Comparison of ENCODE assay signal across 7 mouse cellular contexts in genomic region chr8:71789031-71789460, GRCm38 (mm10).
DNase-seq lines count a peak whose midpoint lies in the region; ATAC-seq and TF ChIP-seq lines count a peak whose summit lies in the region.
"Not testable (repeated sequence)": the region's sequence is repeated elsewhere in the genome, so short reads cannot be mapped to it uniquely, and the experiment has no call there.

No protein-coding gene starts in this region.

- H3K4me1 ChIP-seq in heart, embryonic 12.5 days (replicated peaks); megakaryocyte, embryonic 14.5 days: not testable (repeated sequence)

- H3K36me3 ChIP-seq in heart, embryonic 12.5 days; megakaryocyte, embryonic 14.5 days (replicated peaks; ENCODE audit: low read length): not testable (repeated sequence)

- not testable (repeated sequence) for H3K4me3 ChIP-seq in heart, embryonic 12.5 days
- peak overlapping the region; percentile 32; the same call in 1 of the 2 replicates for H3K4me3 ChIP-seq in left cerebral cortex, adult 2 months
- peak overlapping the region; percentile 86 for H3K4me3 ChIP-seq in megakaryocyte, embryonic 14.5 days (replicated peaks)

- peak; percentile 34 to 81 for DNase-seq in adrenal gland, adult (ENCODE audit: inconsistent age in 2 of 2, low spot score in 1 of 2)
- DNase-seq in induced T-regulatory cell, adult 2 months (ENCODE audit: low read depth) = peak; percentile 48
- DNase-seq in left cerebral cortex, adult 2 months (ENCODE audit: extremely low spot score in 1 of 2, low spot score in 2 of 2) = not testable (repeated sequence)

- H3K27me3 ChIP-seq in heart, embryonic 12.5 days (replicated peaks); megakaryocyte, embryonic 14.5 days (replicated peaks): not testable (repeated sequence)

- H3K9ac ChIP-seq in heart, embryonic 12.5 days = not testable (repeated sequence)

- ATAC-seq in erythroid progenitor cell, adult 5-6 weeks (replicated peaks; ENCODE audit: low FRiP score, poor library complexity, severe bottlenecking) = peak; percentile 68
- not testable (repeated sequence) for ATAC-seq in heart, embryonic 12.5 days (ENCODE audit: insufficient number of reproducible peaks, low FRiP score)
- ATAC-seq in neutrophil, adult 5-6 weeks (ENCODE audit: extremely low read depth, insufficient number of reproducible peaks, low FRiP score, poor library complexity, severe bottlenecking) = peak; percentile 67

- peak; percentile 23 for TF ChIP-seq CTCF in left cerebral cortex, adult 2 months (IDR thresholded peaks at IDR 0.05)

- whole genome bisulfite sequencing in heart, embryonic 12.5 days = 6% methylated on average over 4 of the region's 9 CpGs

- not testable (repeated sequence) for H3K27ac ChIP-seq in heart, embryonic 12.5 days (ENCODE audit: poor library complexity, severe bottlenecking); left cerebral cortex, adult 2 months

- peak overlapping the region; percentile 34 for H3K4me2 ChIP-seq in heart, embryonic 12.5 days

- H3K9me3 ChIP-seq in heart, embryonic 12.5 days (replicated peaks); megakaryocyte, embryonic 14.5 days: not testable (repeated sequence)

- intact Hi-C loops in left cerebral cortex, adult 2 months (cut with DNase I) = not testable (repeated sequence)
